8 mouse cellular contexts compared by ENCODE assay signal in genomic region chr17:56510473-56510969, GRCm38 (mm10). TPM values are rescaled to one million over a fixed set of nuclear protein-coding genes. Genes with fewer than 3 reads are reported as not detected.
DNase-seq lines count a peak whose midpoint lies in the region; ATAC-seq and TF ChIP-seq lines count a peak whose summit lies in the region.

No protein-coding gene starts in this region.

- 0 out of 2 replicates have a peak overlapping the region, but pooled peaks have one; percentile 19 for H3K27ac ChIP-seq in embryonic facial prominence, embryonic 10.5 days (replicated peaks)
- no peak overlapping the region for H3K27ac ChIP-seq in small intestine, adult 2 months (ENCODE audit: insufficient read depth, low read depth, low read length)
- H3K27ac ChIP-seq in thymus, adult 2 months (ENCODE audit: control insufficient read depth, insufficient read depth, low read length), result no peak overlapping the region

- TF ChIP-seq POLR2A in small intestine, adult 2 months (IDR thresholded peaks at IDR 0.05; ENCODE audit: low read depth, low read length), result no peak
- TF ChIP-seq POLR2A in thymus, adult 2 months (IDR thresholded peaks at IDR 0.05; ENCODE audit: control insufficient read depth, extremely low read depth, insufficient read depth, low read length, poor library complexity), result no peak

- peaks cover 70% of the 10 kb centered on the region for H3K4me1 ChIP-seq in E14TG2a.4 (replicated peaks; ENCODE audit: low read depth, low read length)
- H3K4me1 ChIP-seq in embryonic facial prominence, embryonic 10.5 days, result peaks cover 62% of the 10 kb centered on the region
- peaks cover 26% of the 10 kb centered on the region for H3K4me1 ChIP-seq in small intestine, adult 2 months (ENCODE audit: control insufficient read depth, insufficient read depth, insufficient read length, low read length)
- peaks cover 13% of the 10 kb centered on the region for H3K4me1 ChIP-seq in thymus, adult 2 months (replicated peaks; ENCODE audit: control insufficient read depth, insufficient read depth, low read length)

- DNase-seq in heart, adult 11 months, result peak; percentile 89
- no peak for DNase-seq in heart, postnatal 25 days (ENCODE audit: low spot score)
- DNase-seq in embryonic facial prominence, embryonic 10.5 days (ENCODE audit: low spot score), result no peak
- peak; percentile 56 to 80 for DNase-seq in layer of hippocampus, adult 18-20 months (ENCODE audit: low spot score in 2 of 2)
- no peak for DNase-seq in thymus, adult 2 months

- no peak for TF ChIP-seq CTCF in E14TG2a.4 (conservative IDR thresholded peaks at IDR 0.05; ENCODE audit: low read length)
- no peak for TF ChIP-seq CTCF in small intestine, adult 2 months (IDR thresholded peaks at IDR 0.05; ENCODE audit: extremely low read depth, insufficient read length, insufficient replicate concordance, low read depth, low read length)
- no peak for TF ChIP-seq CTCF in thymus, adult 2 months (IDR thresholded peaks at IDR 0.05; ENCODE audit: borderline replicate concordance, control insufficient read depth, extremely low read depth, insufficient read depth, low read length, poor library complexity)

- no peak for ATAC-seq in monocyte, adult 5-6 weeks (replicated peaks; ENCODE audit: insufficient number of reproducible peaks, low FRiP score, low TSS enrichment, poor library complexity, severe bottlenecking)

- 27% methylated on average over 27 of the region's 27 CpGs for WGBS in embryonic facial prominence, embryonic 10.5 days
- WGBS in small intestine, adult 2 months, result 26% methylated on average over 27 of the region's 27 CpGs
- 29% methylated on average over 27 of the region's 27 CpGs for WGBS in thymus, adult 2 months

- no peaks in the 10 kb centered on the region for H3K9me3 ChIP-seq in E14TG2a.4 (ENCODE audit: low read length)
- H3K9me3 ChIP-seq in embryonic facial prominence, embryonic 10.5 days, result peaks cover 8% of the 10 kb centered on the region

- H3K27me3 ChIP-seq in E14TG2a.4 (ENCODE audit: insufficient read depth, low read length), result peaks cover 68% of the 10 kb centered on the region
- peaks cover 85% of the 10 kb centered on the region for H3K27me3 ChIP-seq in embryonic facial prominence, embryonic 10.5 days (replicated peaks; ENCODE audit: low read depth, poor library complexity, severe bottlenecking)
- H3K27me3 ChIP-seq in small intestine, adult 2 months (ENCODE audit: control insufficient read depth, insufficient read depth, low read length), result peaks cover 33% of the 10 kb centered on the region
- H3K27me3 ChIP-seq in thymus, adult 2 months (ENCODE audit: control insufficient read depth, insufficient read depth, low read length), result peaks cover 11% of the 10 kb centered on the region; the same call in 1 of the 2 replicates

- H3K4me3 ChIP-seq in E14TG2a.4 (replicated peaks; ENCODE audit: low read length), result peak overlapping the region; percentile 75
- H3K4me3 ChIP-seq in embryonic facial prominence, embryonic 10.5 days, result peak overlapping the region; percentile 46
- peak overlapping the region; percentile 36 for H3K4me3 ChIP-seq in small intestine, adult 2 months (ENCODE audit: low read depth, low read length)
- H3K4me3 ChIP-seq in thymus, adult 2 months (ENCODE audit: control insufficient read depth, insufficient read depth, low read length), result no peak overlapping the region

- intact Hi-C loops in heart, postnatal 25 days (cut with DNase I), result no loop called here

- no peaks in the 10 kb centered on the region for H3K36me3 ChIP-seq in E14TG2a.4 (ENCODE audit: insufficient read depth, low read length)
- no peaks in the 10 kb centered on the region for H3K36me3 ChIP-seq in embryonic facial prominence, embryonic 10.5 days (replicated peaks)
- no peaks in the 10 kb centered on the region for H3K36me3 ChIP-seq in small intestine, adult 2 months (ENCODE audit: control insufficient read depth, insufficient read depth, low read length)
- no peaks in the 10 kb centered on the region for H3K36me3 ChIP-seq in thymus, adult 2 months (ENCODE audit: control insufficient read depth, insufficient read depth, low read length)

RNA-seq across cellular contexts. Expression of gene Znrf4, which starts 1.7 kb away (rescaled TPM):
- total RNA-seq in heart, postnatal 25 days (2021), result not detected
- not detected in 2 replicates for polyA plus RNA-seq in embryonic facial prominence, embryonic 10.5 days (2016; fragmentation: Nextera tagmentation; extraction: Ambion mirVana)
- not detected for total RNA-seq in layer of hippocampus, adult 18-20 months (2021)
- not detected in 2 replicates for polyA plus RNA-seq in small intestine, adult 2 months (2012; rRNA removed)
- total RNA-seq in monocyte, adult 5-6 weeks (2017), result not detected in 3 replicates
- polyA plus RNA-seq in thymus, adult 2 months (2012; rRNA removed), result 0.67 TPM in 1 of 2 replicates, not detected in the other

RNA-seq across cellular contexts. Expression of gene Ptprs, which starts 34.2 kb away (rescaled TPM):
- 10 to 100 TPM; 42.2 to 52.2 TPM for total RNA-seq in heart, postnatal 25 days (2021)
- polyA plus RNA-seq in embryonic facial prominence, embryonic 10.5 days (2016; fragmentation: Nextera tagmentation; extraction: Ambion mirVana), result 85.0 and 86.4 TPM in 2 replicates
- total RNA-seq in layer of hippocampus, adult 18-20 months (2021), result 100 to 1,000 TPM; 608 to 624 TPM
- 42.5 and 54.1 TPM in 2 replicates for polyA plus RNA-seq in small intestine, adult 2 months (2012; rRNA removed)
- 15.5 to 40.8 TPM (median 16.3 TPM) in 3 replicates for total RNA-seq in monocyte, adult 5-6 weeks (2017)
- 235 and 305 TPM in 2 replicates for polyA plus RNA-seq in thymus, adult 2 months (2012; rRNA removed)

RNA-seq across cellular contexts. Expression of gene Gm20219, which starts 43.7 kb away (rescaled TPM):
- under 1 TPM; 0.26 to 0.28 TPM for total RNA-seq in heart, postnatal 25 days (2021)
- 0.96 and 1.2 TPM in 2 replicates for polyA plus RNA-seq in embryonic facial prominence, embryonic 10.5 days (2016; fragmentation: Nextera tagmentation; extraction: Ambion mirVana)
- 1 to 10 TPM; 2.6 to 4.0 TPM for total RNA-seq in layer of hippocampus, adult 18-20 months (2021)
- 2.7 TPM in 2 replicates for polyA plus RNA-seq in small intestine, adult 2 months (2012; rRNA removed)
- 1.2 to 2.0 TPM (median 1.4 TPM) in 3 replicates for total RNA-seq in monocyte, adult 5-6 weeks (2017)
- 10.6 and 13.1 TPM in 2 replicates for polyA plus RNA-seq in thymus, adult 2 months (2012; rRNA removed)

Comparison
In these comparisons a context has a peak if more than half of its experiments do, and no peak if none do; other contexts are left out.
1. DNase-seq: peak in heart, adult 11 months (single experiment) and layer of hippocampus, adult 18-20 months (2 of 2); none in heart, postnatal 25 days (single experiment), embryonic facial prominence, embryonic 10.5 days (single experiment) and thymus, adult 2 months (single experiment).
2. RNA of gene Ptprs, which starts 34.2 kb away (total RNA-seq): 608 to 624 TPM in layer of hippocampus, adult 18-20 months; 42.2 to 52.2 TPM in heart, postnatal 25 days and 15.5 to 40.8 TPM in monocyte, adult 5-6 weeks; every median in the first group is over 10 times any median in the second.